Mouse (Mus musculus): ENCODE results near the gene Gba. TPM values are rescaled to one million over a fixed set of nuclear protein-coding genes. Genes with fewer than 3 reads are reported as not detected.
A peak's percentile ranks its signal among the peaks of the same experiment; 100 is the strongest.
"Not testable (repeated sequence)": the region's sequence is repeated elsewhere in the genome, so short reads cannot be mapped to it uniquely, and the experiment has no call there.

Gba gene
- total RNA-seq, 2 experiments from 2014 or later = 57.1 to 61.9 TPM

DNA sequence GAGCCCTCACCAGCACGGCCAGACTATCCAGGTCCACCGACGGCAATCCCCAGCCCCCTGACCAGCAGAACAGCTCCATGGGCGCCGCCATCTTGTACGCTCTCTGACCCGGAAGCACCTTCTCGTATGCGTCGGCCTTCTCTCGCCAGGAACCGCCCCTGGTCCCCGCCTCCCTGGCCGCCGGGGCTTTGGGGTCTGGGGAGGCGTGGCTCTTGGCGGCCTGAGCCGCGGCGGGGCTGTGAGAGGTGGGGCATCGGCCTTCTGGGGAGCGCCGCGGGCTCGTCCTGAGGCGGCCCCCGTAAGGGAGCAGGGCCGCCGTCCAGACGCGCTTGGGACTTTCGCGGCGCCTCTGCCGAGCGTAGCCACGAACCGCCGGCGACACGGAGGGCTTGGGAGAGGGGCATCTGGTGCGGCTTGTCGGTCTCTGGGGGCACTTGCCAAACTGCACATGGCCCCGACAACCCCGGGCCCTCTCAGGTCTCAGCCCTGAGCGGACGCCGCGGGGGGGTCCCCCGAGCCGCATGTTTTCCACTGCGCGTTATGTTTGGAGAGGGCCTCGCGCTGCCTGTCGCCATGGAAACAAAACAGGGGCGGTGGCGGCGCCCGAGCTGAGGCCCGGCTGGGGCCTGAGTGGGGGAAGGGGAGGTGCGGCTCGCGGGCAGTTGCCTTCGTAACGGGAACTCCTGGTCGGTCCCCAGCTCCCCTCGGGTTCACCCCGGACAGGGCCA lies 11.2 kb downstream of the Gba start:
- peak; percentile 87 to 90 for DNase-seq (ENCODE audit: low spot score in 2 of 2)

- no peak for DNase-seq (ENCODE audit: low spot score in 2 of 2)
These were observed 12.1 kb downstream of the Gba start, which contains the start of gene Thbs3 for GRCm38 (mm10) chr3:89214681-89215411. TSS of gene Thbs3 (plus strand) at chr3:89215180.

DNA sequence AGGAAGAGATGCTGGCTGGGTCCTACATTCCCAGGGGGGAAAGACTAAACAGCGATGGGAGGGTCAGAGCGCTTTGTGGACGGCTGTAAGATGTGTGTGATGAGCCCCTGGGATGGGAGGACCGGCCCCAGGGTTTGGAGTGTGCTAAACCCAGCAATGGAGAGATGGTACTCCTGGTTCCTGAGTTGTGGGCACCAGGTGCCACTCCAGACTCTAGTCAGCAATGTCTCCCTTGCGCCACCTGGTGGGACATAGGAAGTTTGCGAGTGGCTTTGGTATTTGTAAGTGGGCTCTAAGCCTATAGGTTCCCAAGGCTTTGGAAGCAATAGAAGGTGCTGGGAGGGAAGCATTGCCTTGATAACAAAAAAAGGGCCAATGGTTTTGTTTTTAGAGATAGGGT lies 13.1 kb downstream of the Gba start:
- DNase-seq (ENCODE audit: low spot score in 2 of 2) = peak; percentile 73 to 81

GRCm38 (mm10) chr3:89216407-89216806 lies 13.7 kb downstream of the Gba start:
- DNase-seq (ENCODE audit: low spot score in 2 of 2) = not testable (repeated sequence)

DNA sequence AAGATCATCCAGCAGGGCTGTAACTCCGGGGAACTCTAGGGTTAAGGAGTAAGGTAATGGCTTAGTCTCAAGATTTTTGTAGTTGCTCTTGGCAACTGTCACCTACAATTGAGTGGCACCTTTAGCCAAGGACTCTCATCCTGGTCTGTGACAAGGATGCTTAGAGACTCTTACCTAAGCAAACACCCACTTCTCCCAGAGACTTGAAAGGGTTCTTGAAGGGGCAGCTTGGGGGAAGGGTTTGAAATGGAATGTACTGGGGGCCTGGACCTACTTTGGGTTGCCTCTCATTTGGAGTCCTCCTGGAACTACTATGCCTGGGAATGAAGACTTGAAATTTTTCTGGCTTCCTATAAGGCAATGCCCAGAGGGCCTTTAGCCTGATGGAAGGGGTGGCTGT lies 15.5 kb downstream of the Gba start:
- no peak for DNase-seq (ENCODE audit: low spot score in 2 of 2)

- no peak for DNase-seq (ENCODE audit: low spot score in 2 of 2)
These were observed 16.8 kb downstream of the Gba start for GRCm38 (mm10) chr3:89219546-89219945.

GRCm38 (mm10) chr3:89221167-89221566 lies 18.4 kb downstream of the Gba start:
- DNase-seq (ENCODE audit: low spot score in 2 of 2) = no peak

DNA sequence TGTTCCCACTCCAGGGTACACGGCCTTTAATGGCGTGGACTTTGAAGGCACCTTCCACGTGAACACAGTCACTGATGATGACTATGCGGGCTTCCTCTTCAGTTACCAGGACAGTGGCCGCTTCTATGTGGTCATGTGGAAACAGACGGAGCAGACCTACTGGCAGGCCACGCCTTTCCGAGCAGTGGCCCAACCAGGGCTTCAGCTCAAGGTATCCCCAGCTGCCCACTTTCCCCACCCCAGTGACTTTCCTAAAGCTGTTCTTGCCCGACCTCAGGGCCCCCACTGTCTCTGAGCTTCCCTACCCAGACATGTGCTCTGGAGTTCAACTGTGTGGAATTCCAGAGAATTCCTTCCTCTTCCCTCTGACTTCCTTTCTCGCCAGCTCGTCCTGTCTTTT lies 22.1 kb downstream of the Gba start:
- DNase-seq (ENCODE audit: low spot score in 2 of 2) = no peak

DNA sequence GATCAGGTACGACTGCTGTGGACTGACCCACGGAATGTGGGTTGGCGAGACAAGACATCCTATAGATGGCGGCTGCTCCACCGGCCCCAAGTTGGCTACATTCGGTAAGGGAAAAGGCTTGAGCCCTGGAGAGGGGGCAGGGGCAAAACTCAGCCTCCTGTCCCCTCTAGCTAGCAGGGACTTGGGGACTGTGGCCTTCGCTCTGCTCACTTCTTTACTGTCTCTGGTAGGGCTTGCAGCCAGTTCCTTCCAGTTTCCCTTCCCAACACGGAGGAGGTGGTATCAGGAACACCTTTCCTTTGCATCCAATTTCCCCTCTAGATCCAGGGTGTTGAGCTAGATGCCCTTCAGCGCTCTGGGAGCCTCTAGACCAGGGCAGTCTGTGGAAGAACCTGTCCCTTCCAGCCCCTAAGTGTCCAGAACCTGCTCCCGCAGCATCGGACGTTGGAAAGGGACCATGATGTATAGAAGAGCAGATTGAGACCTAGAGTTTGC lies 22.6 kb downstream of the Gba start:
- no peak for DNase-seq (ENCODE audit: low spot score in 2 of 2)

DNA sequence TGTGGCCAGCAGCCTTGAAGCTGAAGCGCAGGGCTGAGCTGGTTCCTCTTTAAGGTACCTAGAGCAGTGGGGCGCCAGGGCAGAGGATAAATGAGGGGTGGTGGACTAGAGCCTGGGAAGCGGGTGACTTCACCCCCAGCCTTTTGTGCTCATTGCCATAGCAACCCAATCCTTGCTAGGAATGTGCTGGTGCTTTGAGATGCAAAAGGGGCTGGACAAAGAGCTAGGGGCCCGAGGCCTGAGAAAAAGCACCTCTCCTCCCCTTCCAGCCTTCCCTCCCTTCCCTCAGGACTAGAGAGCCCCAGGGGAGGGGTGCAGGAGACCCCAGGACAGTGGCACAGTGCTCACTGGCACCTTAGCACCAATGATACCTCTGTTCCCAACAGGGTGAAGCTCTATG lies 23.2 kb downstream of the Gba start:
- no peak for DNase-seq (ENCODE audit: low spot score in 2 of 2)

DNA sequence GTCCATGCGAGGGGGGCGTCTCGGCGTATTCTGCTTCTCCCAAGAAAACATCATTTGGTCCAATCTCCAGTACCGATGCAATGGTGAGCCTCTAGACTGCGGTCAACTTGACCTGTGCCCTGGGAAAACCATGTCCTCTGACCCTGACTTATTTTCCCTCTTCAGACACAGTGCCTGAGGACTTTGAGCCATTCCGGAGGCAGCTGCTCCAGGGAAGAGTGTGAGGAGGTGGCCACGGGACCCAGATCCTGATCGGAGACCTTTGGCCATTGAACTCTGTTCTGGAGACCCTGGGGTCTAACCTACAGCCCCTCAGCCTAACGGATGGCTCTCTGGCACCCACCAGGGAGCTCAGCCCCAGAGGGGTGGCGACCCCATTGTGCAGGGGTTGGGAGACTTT lies 23.6 kb downstream of the Gba start:
- no peak for DNase-seq (ENCODE audit: low spot score in 2 of 2)

DNA sequence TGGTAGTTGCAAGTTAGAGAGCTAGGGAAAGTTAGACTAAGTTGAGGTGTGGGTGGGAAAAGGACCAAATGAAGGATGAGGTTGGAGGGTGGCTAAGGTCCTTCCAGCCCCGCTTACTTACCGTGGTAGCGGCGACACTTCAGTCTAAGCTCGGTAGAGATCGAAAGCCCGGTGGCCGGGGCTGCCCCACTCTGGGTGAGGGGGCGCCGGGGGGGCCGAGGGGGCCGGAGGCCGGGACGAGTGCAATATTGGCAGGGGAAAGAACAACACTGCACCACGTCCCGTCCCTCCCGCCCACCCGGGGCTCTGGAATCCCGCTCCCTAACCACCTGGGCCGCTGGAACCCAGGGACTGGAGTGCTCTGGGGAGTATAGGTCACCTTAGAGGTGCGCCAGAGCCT lies 24.2 kb downstream of the Gba start, which contains the start of gene Mtx1:
Mtx1 (minus strand) TSS at position 189 of the 400 bp plus-strand sequence.
- DNase-seq (ENCODE audit: low spot score in 2 of 2) = no peak

DNA sequence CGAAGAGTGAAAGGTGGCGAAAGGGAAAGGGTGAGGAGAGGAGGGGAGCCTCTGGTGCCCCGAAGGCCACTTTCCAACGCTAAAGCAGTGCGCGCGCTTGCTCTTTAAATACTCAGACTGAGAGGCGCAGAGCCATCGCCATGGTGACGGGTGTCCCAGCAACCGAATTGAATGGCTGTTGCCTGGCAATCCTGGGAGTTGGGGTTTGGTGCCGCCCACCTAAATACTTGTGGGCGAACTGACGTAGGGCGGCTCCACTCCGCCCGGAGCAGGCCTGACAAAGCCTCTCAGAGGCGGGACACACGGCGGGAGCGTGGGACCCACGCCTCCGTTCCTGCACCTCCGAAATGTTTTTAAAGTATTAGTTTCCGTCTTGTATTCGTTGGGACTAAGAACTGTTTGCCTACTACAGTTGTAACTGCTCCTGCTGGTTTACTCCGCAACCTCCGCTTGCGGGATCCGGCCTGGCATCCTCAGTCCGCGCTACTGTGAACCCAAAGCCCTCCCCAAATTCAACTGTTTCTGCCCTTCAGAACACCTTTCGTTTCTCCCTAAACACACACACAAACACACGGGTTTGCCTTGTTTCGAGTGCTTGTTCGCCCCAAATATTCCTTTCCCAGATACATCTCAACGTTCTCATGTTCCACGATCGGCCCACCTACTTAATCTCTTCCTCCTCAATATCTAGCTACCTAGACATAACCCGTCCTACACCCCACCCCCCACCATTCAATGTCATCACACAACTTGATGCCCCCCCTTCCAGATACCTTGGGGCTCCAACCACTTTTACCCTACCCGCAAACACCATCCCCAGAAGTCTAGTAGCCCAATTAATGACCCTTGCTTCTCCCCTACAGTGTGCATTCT lies 24.8 kb downstream of the Gba start:
- peak; percentile 72 to 74 for DNase-seq (ENCODE audit: low spot score in 2 of 2)

- peak; percentile 87 to 90 for DNase-seq (ENCODE audit: low spot score in 2 of 2)
These were observed 25.4 kb downstream of the Gba start for GRCm38 (mm10) chr3:89228180-89228549.

DNA sequence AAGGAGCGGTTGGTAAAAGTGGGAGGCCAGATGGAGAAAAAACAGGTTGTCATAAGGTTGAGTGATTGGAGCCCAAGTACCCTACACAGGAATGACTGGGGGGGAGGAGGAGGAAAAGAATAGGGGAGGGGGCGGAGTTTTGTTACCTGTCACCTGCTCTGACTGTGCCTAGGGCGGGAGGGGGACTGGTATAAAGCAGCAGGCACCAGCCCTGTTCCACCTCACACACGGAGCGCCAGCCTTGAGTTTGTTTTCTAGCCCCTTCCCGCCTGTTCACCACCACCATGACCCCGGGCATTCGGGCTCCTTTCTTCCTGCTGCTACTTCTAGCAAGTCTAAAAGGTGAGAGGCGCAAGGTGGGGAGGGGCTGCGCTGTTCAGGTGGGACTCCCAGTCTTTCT lies 26.1 kb downstream of the Gba start, which contains the start of gene Muc1:
Muc1 (plus strand) TSS at position 222 of the 400 bp plus-strand sequence.
- DNase-seq (ENCODE audit: low spot score in 2 of 2) = no peak

DNA sequence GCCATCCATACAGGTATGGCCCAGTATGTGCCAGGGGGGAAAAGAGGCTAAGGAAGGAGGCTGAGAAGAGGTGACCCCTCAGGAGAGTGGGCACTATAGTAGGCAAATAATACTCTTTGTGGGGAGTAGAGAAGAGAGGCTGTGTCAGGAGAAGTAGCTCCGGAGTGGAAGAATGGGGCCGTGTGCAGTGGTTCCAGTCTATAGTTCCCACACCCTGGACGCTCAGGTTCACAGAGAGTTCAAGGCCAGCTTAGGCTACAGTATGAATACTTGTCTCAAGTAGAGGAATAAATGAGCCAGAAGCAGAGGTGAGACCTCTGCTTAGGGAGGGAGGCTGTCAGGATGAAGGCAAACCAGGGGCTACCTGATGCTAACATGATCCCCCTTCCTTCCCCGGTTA lies 26.5 kb downstream of the Gba start:
- DNase-seq (ENCODE audit: low spot score in 2 of 2) = no peak

- DNase-seq (ENCODE audit: low spot score in 2 of 2) = no peak
These were observed 27.8 kb downstream of the Gba start for GRCm38 (mm10) chr3:89230561-89230960.

DNA sequence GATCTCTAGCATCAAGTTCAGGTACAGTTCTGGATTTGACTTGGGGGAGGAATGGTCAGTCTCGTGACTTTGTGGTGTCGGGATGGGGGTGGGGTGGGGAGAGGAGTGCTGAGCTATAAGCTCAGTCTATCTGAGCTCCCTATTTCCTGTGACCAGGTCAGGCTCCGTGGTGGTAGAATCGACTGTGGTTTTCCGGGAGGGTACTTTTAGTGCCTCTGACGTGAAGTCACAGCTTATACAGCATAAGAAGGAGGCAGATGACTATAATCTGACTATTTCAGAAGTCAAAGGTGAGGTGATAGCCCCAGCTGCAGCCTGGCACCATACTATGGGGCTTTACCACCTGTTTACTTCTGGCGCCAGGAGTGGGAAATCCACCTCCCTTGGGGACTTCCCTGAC lies 28.6 kb downstream of the Gba start:
- DNase-seq (ENCODE audit: low spot score in 2 of 2) = no peak

DNA sequence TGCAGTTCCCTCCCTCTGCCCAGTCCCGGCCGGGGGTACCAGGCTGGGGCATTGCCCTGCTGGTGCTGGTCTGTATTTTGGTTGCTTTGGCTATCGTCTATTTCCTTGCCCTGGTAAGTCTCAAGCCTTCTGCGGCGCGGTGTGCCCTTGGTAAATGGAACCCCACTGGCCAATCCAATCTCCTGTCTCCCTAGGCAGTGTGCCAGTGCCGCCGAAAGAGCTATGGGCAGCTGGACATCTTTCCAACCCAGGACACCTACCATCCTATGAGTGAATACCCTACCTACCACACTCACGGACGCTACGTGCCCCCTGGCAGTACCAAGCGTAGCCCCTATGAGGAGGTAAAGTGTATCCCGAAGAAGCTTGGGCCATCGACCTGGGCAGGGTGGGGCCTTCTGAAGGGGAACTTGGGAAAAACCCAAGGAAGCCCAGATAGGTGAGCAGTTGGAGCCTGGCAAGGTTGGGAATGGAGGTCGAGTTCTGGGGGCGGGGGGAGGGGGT lies 29.1 kb downstream of the Gba start:
- no peak for DNase-seq (ENCODE audit: low spot score in 2 of 2)

GRCm38 (mm10) chr3:89232614-89233013 lies 29.9 kb downstream of the Gba start:
- DNase-seq (ENCODE audit: low spot score in 2 of 2) = no peak

DNA sequence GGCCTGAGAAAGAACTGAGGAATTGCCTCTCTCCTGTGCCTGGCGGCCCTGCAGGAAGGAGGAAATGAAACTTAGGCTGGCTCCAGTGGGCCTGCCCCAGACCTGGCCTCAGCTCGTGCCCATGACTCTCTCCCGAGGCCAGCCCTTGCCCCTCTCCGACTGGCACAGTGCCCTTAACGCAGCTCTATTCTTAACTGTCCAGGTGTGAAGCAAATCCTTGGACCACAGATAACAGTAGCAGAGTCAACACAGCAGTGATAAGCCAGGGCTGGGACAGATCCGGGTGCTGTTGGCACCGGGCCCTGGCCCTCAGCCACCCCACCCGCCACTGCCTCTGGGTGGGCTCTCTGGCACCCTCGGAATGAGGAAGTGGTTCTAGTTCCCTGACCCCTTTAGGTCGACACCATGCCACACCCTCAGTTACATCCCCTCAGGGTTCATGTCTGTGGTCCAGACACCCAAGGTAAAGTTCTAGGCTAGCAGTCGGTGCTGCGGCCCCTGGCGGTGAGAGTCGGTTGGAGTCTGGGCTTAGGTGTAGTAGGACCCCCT lies 30.9 kb downstream of the Gba start:
- DNase-seq (ENCODE audit: low spot score in 2 of 2) = no peak

Measured in adrenal gland, adult 18-20 months (tissue).